Mouse (Mus musculus) intestine, embryonic 15.5 days (tissue): ENCODE data around the gene Syne1. TPM values are rescaled to one million over a fixed set of nuclear protein-coding genes. Genes with fewer than 3 reads are reported as not detected.

Experiments
- ATAC-seq: fragments of 200-750 bp; cut with Nextera tagmentation; 2 replicates; pipeline ENCODE4 v1.8.0; 2017; ENCODE audit warnings: moderate TSS enrichment, moderate library complexity
- H3K27ac ChIP-seq: fragments of 300-500 bp; sonication (generic); 2 replicates; pipeline ENCODE4 v1.5.1; 2015; ENCODE audit warnings: mild to moderate bottlenecking, inconsistent platforms
- H3K27me3 ChIP-seq: fragments of 300-500 bp; sonication (generic); replicated peaks from 2 replicates; pipeline ENCODE4 v1.6.1; 2015; ENCODE audit warnings: inconsistent platforms
- H3K36me3 ChIP-seq: fragments of 300-500 bp; sonication (generic); 2 replicates; pipeline ENCODE4 v1.6.1; 2015; ENCODE audit warnings: inconsistent platforms
- H3K4me1 ChIP-seq: fragments of 300-500 bp; sonication (generic); replicated peaks from 2 replicates; pipeline ENCODE4 v1.6.1; 2015; ENCODE audit warnings: inconsistent platforms
- H3K4me2 ChIP-seq: fragments of 300-500 bp; sonication (generic); replicated peaks from 2 replicates; pipeline ENCODE4 v1.6.1; 2015; ENCODE audit warnings: mild to moderate bottlenecking, inconsistent platforms
- H3K4me3 ChIP-seq: fragments of 300-500 bp; sonication (generic); replicated peaks from 2 replicates; pipeline ENCODE4 v1.5.1; 2015; ENCODE audit warnings: inconsistent platforms
- H3K9ac ChIP-seq: fragments of 300-500 bp; sonication (generic); 2 replicates; pipeline ENCODE4 v1.6.1; 2015; ENCODE audit warnings: inconsistent platforms
- H3K9me3 ChIP-seq: fragments of 300-500 bp; sonication (generic); 2 replicates; pipeline ENCODE4 v1.6.1; 2016; ENCODE audit warnings: inconsistent platforms
- WGBS: fragments of 180-500 bp; shearing (Covaris S2); methylation state at CpG from one replicate; pipeline ENCODE4 v1.1.7; 2015; 5-methylcytosine and 5-hydroxymethylcytosine counted together
- polyA plus RNA-seq: library from polyadenylated mRNA; unstranded; fragments of >200 nt; fragmentation: Nextera tagmentation; extraction: Ambion mirVana; gene quantifications from 2 replicates; pipeline ENCODE4 v1.2.1, GENCODE M21; 2015

The Syne1 gene
- polyA plus RNA-seq, 1 experiment from 2014 or later: 5.7 TPM

DNA sequence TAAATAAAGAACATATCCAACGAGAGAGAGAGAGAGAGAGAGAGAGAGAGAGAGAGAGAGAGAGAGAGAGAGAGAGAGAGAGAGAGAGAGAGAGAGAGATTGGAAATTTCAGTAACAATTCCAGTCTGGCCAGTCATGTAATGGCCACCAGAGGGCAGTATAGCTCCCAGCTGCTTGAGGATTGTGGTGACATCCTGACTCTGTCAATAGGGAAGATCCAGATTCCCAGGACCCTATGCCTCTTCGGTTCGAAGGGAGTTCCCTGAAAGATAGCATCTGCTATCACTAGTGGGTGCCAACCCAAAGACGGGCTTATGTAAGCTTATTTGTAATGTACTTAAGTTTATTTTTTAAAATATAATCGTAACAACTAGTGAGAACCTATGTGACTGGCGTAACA, 71.2 kb downstream of the Syne1 start:
- Histone ChIP-seq H3K4me1 (no peaks in the 10 kb centered on the region), H3K4me2 (no peak overlapping the region), H3K9ac (no peak overlapping the region), H3K27ac (no peak overlapping the region), H3K4me3 (no peak overlapping the region), H3K9me3 (no peaks in the 10 kb centered on the region), H3K27me3 (no peaks in the 10 kb centered on the region), H3K36me3 (no peaks in the 10 kb centered on the region)
- 51% methylated on average over 6 of the region's 6 CpGs for WGBS
- ATAC-seq: peak; percentile 51

DNA sequence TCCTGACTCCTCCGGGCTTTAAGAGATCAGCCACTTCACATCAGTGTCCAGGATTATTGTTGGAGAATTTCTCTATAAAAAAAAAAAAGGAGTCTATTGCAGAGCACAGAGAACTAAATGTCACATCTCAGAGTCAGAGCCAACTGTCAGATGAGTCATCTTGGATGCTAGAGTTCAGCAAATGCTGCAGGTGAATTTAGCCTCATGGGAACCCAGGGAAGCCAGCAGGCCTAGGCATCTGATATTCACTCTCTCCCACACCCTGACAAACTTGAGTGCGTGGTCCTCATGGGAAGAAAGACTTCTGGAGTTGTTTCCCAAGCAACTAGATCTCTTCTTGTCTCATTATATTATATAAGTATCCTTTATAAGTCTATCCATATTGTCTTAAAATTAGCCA, 82.6 kb downstream of the Syne1 start:
- Histone ChIP-seq H3K9ac (no peak overlapping the region), H3K4me1 (no peaks in the 10 kb centered on the region), H3K9me3 (no peaks in the 10 kb centered on the region), H3K4me2 (no peak overlapping the region), H3K4me3 (no peak overlapping the region), H3K36me3 (no peaks in the 10 kb centered on the region), H3K27ac (no peak overlapping the region), H3K27me3 (no peaks in the 10 kb centered on the region)
- WGBS: 81% methylated on average over 2 of the region's 2 CpGs
- ATAC-seq: no peak

DNA sequence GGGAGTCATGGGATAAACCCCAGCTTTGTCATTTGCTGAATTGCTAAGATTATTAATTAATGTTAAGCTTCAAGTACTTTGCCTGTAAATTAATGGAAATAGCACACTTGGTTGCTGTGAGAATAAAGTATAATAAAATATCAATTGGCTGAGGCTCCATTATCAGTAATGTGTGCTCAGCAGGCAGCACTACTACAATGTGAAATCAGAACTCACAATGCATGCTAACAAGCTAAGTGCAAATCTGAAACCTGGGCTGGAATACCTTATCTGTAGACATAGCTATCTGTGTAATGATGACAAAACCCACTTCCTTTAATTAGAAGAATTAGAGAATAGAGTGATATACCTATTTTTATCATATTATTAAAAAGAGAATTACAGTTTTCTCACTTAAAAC, 97.5 kb downstream of the Syne1 start:
- Histone ChIP-seq H3K27me3 (no peaks in the 10 kb centered on the region), H3K36me3 (no peaks in the 10 kb centered on the region), H3K9ac (no peak overlapping the region), H3K4me2 (no peak overlapping the region), H3K4me1 (no peaks in the 10 kb centered on the region), H3K4me3 (no peak overlapping the region), H3K9me3 (no peaks in the 10 kb centered on the region), H3K27ac (no peak overlapping the region)
- ATAC-seq: no peak

DNA sequence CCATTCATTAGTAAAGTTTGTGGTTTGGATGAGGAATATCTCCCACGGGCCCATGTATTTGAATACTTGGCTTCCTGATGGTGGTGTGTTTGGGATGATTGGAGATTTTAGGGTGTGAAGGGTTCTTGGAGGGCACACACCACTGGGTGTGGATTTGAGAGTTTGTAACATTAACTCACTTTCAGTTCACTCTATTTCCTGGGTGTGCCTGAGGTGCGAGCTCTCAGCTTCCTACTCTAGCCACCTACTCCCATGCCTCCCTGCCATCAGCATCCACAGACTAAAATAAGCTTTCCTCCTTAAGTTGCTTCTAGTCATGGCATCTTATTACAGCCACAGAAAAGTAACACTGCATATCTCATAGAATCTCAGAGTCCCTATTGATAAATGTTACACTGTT, 101.3 kb downstream of the Syne1 start:
- no peak overlapping the region for H3K9ac ChIP-seq
- H3K27ac ChIP-seq: no peak overlapping the region
- H3K27me3 ChIP-seq: no peaks in the 10 kb centered on the region
- WGBS: 94% methylated on average over 2 of the region's 2 CpGs
- no peak for ATAC-seq
- H3K4me2 ChIP-seq: no peak overlapping the region
- no peaks in the 10 kb centered on the region for H3K36me3 ChIP-seq
- H3K4me3 ChIP-seq: no peak overlapping the region
- no peaks in the 10 kb centered on the region for H3K9me3 ChIP-seq
- H3K4me1 ChIP-seq: no peaks in the 10 kb centered on the region

DNA sequence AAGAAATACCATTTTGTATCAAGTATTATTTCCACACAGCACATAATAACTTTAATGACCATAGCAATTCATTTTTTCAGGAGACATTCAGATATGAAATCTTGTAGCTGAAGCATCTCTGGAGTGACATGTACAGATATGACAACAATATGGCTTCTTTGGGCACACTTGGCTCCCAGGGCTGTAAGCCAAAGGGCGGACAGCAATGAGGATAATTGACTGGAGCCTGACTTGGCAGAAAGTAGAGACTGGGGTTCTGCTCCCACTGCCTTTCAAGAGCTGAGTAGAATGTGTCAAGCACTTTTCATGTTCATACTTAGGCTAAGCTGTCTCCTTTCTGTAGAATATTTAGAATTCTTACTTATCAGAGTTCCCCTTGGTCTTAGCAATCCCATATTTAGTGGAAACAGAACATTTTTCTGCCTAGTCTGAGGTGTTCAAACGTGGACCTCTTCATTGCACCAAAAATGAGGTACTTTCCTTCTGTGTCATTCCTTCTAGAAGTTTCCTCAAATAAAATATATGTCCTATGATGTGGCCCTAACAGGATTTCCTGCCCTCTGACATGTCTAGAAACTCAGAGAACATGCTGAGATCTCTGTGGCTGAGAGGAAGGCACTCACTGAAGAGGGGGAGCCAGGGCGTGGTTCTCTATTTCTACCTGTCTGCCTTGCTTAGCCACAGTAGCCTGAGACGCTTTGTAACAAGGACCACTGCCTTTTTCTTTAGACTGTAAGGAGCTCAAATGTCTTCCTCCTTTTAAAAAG, 103.1 kb downstream of the Syne1 start:
- H3K9ac ChIP-seq: no peak overlapping the region
- ATAC-seq: no peak
- whole genome bisulfite sequencing: 62% methylated on average over 4 of the region's 4 CpGs

DNA sequence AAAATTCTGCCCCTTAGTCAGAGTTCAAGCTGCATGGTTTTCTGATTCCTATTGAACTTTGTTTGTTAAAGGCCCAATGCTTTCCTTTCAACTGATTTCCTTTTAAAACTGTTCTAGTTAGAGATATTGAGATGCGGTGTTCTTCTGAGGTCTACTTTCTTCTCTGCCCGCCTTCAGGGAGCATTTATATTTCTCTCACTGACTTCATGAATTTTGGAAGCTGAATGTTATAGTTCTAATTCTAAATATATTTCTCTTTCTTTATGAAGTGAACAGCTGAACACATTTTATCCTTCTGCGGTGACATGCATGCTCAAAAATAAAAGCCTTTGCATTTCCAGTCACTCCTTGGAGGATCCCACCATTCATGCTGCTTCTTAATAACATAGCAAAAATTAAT, 106.0 kb downstream of the Syne1 start:
- H3K27ac ChIP-seq: no peak overlapping the region
- no peak overlapping the region for H3K9ac ChIP-seq
- H3K9me3 ChIP-seq: no peaks in the 10 kb centered on the region
- H3K27me3 ChIP-seq: no peaks in the 10 kb centered on the region
- 93% methylated on average over 3 of the region's 3 CpGs for WGBS
- no peak for ATAC-seq
- H3K36me3 ChIP-seq: no peaks in the 10 kb centered on the region
- H3K4me2 ChIP-seq: no peak overlapping the region
- H3K4me1 ChIP-seq: no peaks in the 10 kb centered on the region
- no peak overlapping the region for H3K4me3 ChIP-seq

More for the DNA sequence above, 103.1 kb downstream of the Syne1 start:
- H3K9me3 ChIP-seq: no peaks in the 10 kb centered on the region
- no peaks in the 10 kb centered on the region for H3K27me3 ChIP-seq
- H3K4me2 ChIP-seq: no peak overlapping the region
- H3K36me3 ChIP-seq: no peaks in the 10 kb centered on the region
- H3K27ac ChIP-seq: no peak overlapping the region
- no peak overlapping the region for H3K4me3 ChIP-seq
- H3K4me1 ChIP-seq: no peaks in the 10 kb centered on the region

DNA sequence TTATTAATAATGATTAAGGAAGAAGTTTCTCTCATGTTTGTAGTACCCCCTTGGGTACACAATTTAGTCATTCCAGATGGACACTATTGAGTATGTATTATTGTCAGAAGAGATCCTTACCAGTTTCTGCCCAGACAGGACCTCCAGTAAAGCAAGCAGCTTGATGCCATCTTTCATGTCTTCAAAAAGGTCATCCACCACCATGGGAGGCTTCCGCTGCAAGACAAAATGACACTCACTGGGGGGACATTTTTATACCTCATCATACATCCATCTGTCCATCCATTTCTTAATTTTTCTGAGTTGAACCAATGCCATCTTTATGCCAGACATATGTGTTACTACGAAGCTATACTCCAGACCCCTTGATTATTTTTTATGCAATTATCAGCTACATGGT, 108.3 kb downstream of the Syne1 start:
- H3K36me3 ChIP-seq: no peaks in the 10 kb centered on the region
- H3K9ac ChIP-seq: no peak overlapping the region
- no peaks in the 10 kb centered on the region for H3K4me1 ChIP-seq
- H3K4me3 ChIP-seq: no peak overlapping the region
- no peak overlapping the region for H3K27ac ChIP-seq
- H3K4me2 ChIP-seq: no peak overlapping the region
- no peaks in the 10 kb centered on the region for H3K27me3 ChIP-seq
- no peaks in the 10 kb centered on the region for H3K9me3 ChIP-seq
- no peak for ATAC-seq
- WGBS: 93% methylated on average over 2 of the region's 2 CpGs

DNA sequence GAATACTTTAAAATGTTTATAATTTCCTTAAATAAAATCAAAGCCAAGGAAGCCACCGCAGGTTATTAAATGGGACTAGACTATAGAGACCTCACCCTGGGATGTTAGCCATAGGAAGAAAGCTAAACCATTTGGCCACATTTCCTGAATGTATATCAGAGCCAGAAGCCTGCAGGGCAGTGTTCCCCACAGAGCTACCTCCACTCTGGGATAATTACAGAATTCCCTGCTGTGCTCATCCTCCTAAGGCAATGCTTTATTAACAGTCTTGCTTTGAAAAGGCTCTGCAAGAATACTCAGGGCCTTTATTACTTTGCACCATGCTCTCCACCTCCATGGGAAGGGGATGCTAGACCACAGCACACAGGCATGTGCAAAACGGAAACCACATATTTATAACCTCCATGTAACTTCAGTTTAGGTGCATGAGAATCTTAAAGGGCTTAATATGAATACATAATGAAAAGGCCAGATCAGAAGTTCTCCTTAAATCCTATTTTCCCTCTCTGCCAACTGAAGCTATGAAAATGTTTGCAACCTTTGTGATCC, 111.4 kb downstream of the Syne1 start:
- no peak overlapping the region for H3K9ac ChIP-seq
- H3K4me2 ChIP-seq: no peak overlapping the region
- H3K36me3 ChIP-seq: no peaks in the 10 kb centered on the region
- no peaks in the 10 kb centered on the region for H3K9me3 ChIP-seq
- no peak overlapping the region for H3K27ac ChIP-seq
- H3K27me3 ChIP-seq: no peaks in the 10 kb centered on the region
- no peaks in the 10 kb centered on the region for H3K4me1 ChIP-seq
- no peak for ATAC-seq
- no peak overlapping the region for H3K4me3 ChIP-seq
- WGBS: 53% methylated on average over 2 of the region's 2 CpGs

DNA sequence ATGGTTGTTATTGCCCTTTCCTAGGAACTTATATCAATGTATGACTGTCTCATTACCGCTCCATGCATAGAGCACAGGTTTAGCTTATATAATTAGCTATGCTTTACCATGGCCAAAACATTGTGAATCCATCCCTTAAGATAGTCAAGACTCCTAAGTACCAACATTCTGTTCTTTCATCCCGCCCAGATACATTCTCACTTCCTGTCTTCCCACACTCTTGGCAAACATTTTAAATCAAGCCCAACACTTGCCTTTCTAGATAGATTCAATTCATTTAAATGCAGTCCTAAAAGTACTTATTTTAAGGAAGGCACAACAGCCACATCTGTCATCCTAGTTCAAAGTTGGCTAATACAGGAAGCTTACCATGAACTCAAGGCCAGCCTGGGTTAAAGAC, 113.5 kb downstream of the Syne1 start:
- Histone ChIP-seq H3K36me3 (no peaks in the 10 kb centered on the region), H3K9ac (no peak overlapping the region), H3K4me3 (no peak overlapping the region), H3K4me1 (no peaks in the 10 kb centered on the region), H3K27ac (no peak overlapping the region), H3K4me2 (no peak overlapping the region), H3K9me3 (no peaks in the 10 kb centered on the region), H3K27me3 (no peaks in the 10 kb centered on the region)
- WGBS: 83% methylated on average over 2 of the region's 2 CpGs
- no peak for ATAC-seq

DNA sequence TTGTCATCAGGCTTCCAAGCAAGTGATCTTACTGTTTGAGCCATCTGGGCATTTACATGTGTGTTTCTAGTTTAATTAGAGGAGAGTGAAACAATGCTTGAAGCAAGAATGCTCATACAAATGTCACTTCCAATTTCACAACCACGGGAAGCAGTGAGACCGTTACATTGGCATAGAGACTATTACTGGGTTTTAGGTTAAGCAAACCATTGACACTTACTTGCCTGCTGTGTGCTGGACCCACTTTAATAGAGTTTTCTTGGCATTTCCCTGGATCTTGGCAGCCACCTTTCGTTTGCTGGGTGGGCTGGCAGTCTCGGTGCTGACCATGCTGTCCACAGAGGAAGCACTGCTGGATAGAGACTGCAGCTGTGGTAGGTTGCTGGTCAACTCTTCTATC, 127.3 kb downstream of the Syne1 start:
- H3K27ac ChIP-seq: no peak overlapping the region
- H3K36me3 ChIP-seq: no peaks in the 10 kb centered on the region
- no peaks in the 10 kb centered on the region for H3K4me1 ChIP-seq
- 86% methylated on average over 4 of the region's 4 CpGs for WGBS
- no peaks in the 10 kb centered on the region for H3K27me3 ChIP-seq
- no peaks in the 10 kb centered on the region for H3K9me3 ChIP-seq
- no peak overlapping the region for H3K9ac ChIP-seq
- no peak overlapping the region for H3K4me3 ChIP-seq
- no peak overlapping the region for H3K4me2 ChIP-seq
- ATAC-seq: no peak

DNA sequence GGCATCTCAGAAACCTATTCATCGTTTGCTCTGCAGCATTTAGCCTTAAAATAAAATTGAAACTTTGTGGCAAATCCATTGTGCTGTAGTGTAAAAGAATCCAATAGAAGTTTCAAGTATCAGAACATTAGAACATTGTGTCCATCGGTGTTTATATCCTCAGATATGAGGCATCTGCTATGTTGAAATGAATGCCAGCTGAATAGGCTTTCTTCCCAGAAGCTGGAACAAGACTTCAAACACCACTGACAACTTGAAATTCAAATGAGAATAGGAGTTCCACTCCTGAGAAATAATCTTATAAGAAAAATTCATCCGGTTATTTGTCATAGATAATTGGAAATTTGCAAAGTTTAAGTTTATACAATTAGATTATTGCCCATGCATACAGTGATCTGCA, 135.6 kb downstream of the Syne1 start:
- Histone ChIP-seq H3K27ac (no peak overlapping the region), H3K4me3 (no peak overlapping the region), H3K27me3 (no peaks in the 10 kb centered on the region), H3K9ac (no peak overlapping the region), H3K36me3 (no peaks in the 10 kb centered on the region), H3K9me3 (no peaks in the 10 kb centered on the region), H3K4me1 (no peaks in the 10 kb centered on the region), H3K4me2 (no peak overlapping the region)
- WGBS: 86% methylated on average over 3 of the region's 3 CpGs
- no peak for ATAC-seq

DNA sequence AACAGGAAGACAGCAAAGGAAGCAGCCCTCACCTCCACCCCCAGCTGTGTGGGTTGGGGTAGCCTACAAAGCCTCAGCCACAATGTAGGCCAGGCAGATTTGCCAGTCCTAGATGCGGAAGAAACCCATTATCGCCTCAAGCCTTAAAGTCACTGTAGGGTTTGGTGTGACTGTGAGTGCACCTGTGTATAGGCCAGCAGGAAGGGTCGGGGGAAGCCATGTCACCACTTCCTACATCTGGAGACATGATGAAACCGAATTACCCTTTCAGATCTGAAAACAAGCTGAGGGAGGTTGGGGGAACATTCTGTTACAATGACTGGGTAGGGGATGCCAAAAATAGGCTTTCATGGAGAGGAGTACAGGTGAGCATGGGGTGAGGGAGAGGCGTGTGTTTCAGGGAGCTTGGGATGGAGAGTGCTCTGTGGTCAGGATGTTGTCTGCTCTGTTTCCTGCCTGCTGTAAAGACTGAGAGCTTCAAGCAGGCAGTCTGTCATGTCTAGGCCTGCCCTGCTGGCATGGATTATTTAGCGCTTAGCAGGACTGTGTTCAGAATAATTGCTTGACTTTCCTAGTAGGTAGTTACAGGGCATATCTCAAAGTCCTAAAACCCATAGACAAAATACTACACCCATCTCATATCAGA, 167.0 kb downstream of the Syne1 start:
- 71% methylated on average over 6 of the region's 6 CpGs for WGBS
- no peaks in the 10 kb centered on the region for H3K4me1 ChIP-seq

DNA sequence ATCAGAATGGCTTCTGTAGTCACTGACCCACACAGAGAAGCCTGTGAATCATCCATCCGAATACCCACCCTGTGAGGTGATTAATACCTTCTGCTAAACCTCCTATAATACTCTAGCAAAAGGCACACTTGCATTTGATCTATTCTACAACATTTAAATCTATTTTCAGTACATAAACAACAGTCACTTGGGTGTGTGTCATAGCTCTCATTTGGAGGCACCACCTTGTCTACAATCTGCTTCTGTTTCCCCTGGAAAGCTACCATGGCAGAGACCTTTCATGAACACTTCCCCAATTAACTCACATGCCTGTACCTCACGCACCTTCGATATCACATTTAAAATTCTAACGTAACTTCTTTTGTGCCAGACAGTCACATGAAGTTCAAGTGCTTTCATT, 169.7 kb downstream of the Syne1 start:
- no peaks in the 10 kb centered on the region for H3K36me3 ChIP-seq
- no peak overlapping the region for H3K9ac ChIP-seq
- 93% methylated on average over 4 of the region's 4 CpGs for WGBS
- H3K27me3 ChIP-seq: no peaks in the 10 kb centered on the region
- H3K4me1 ChIP-seq: no peaks in the 10 kb centered on the region
- H3K9me3 ChIP-seq: no peaks in the 10 kb centered on the region
- H3K27ac ChIP-seq: no peak overlapping the region
- no peak for ATAC-seq
- H3K4me3 ChIP-seq: no peak overlapping the region
- H3K4me2 ChIP-seq: no peak overlapping the region

More for the DNA sequence above, 167.0 kb downstream of the Syne1 start:
- Histone ChIP-seq H3K4me2 (no peak overlapping the region), H3K27me3 (no peaks in the 10 kb centered on the region), H3K36me3 (no peaks in the 10 kb centered on the region), H3K4me3 (no peak overlapping the region), H3K27ac (no peak overlapping the region), H3K9me3 (no peaks in the 10 kb centered on the region), H3K9ac (no peak overlapping the region)
- no peak for ATAC-seq
